Mouse (Mus musculus) neural tube, embryonic 15.5 days (tissue): ENCODE data around the gene Hddc3. TPM values are rescaled to one million over a fixed set of nuclear protein-coding genes. Genes with fewer than 3 reads are reported as not detected.
A peak's percentile ranks its signal among the peaks of the same experiment; 100 is the strongest.

ENCODE experiments used
- ATAC-seq: fragments of 200-750 bp; cut with Nextera tagmentation; 2 replicates; pipeline ENCODE4 v1.8.0; 2017; ENCODE audit warnings: mild to moderate bottlenecking, moderate TSS enrichment, moderate library complexity; ENCODE audit not compliant: low FRiP score
- H3K27ac ChIP-seq: fragments of 300-500 bp; sonication (generic); replicated peaks from 2 replicates; pipeline ENCODE4 v1.5.1; 2015; ENCODE audit warnings: mild to moderate bottlenecking, inconsistent platforms
- H3K27me3 ChIP-seq: fragments of 300-500 bp; sonication (generic); replicated peaks from 2 replicates; pipeline ENCODE4 v1.6.1; 2015; ENCODE audit warnings: inconsistent platforms
- H3K36me3 ChIP-seq: fragments of 300-500 bp; sonication (generic); 2 replicates; pipeline ENCODE4 v1.6.1; 2015; ENCODE audit warnings: inconsistent platforms
- H3K4me1 ChIP-seq: fragments of 300-500 bp; sonication (generic); 2 replicates; pipeline ENCODE4 v1.6.1; 2015; ENCODE audit warnings: inconsistent platforms
- H3K4me2 ChIP-seq: fragments of 300-500 bp; sonication (generic); 2 replicates; pipeline ENCODE4 v1.6.1; 2015; ENCODE audit warnings: inconsistent platforms, mild to moderate bottlenecking, moderate library complexity
- H3K4me3 ChIP-seq: fragments of 300-500 bp; sonication (generic); replicated peaks from 2 replicates; pipeline ENCODE4 v1.5.1; 2015; ENCODE audit warnings: mild to moderate bottlenecking, inconsistent platforms
- H3K9ac ChIP-seq: fragments of 300-500 bp; sonication (generic); replicated peaks from 2 replicates; pipeline ENCODE4 v1.6.1; 2015; ENCODE audit warnings: mild to moderate bottlenecking, inconsistent platforms
- H3K9me3 ChIP-seq: fragments of 300-500 bp; sonication (generic); replicated peaks from 2 replicates; pipeline ENCODE4 v1.6.1; 2016; ENCODE audit warnings: inconsistent platforms
- WGBS: fragments of 180-500 bp; shearing (Covaris S2); methylation state at CpG from one replicate; pipeline ENCODE4 v1.1.7; 2015; ENCODE audit warnings: mixed read lengths; 5-methylcytosine and 5-hydroxymethylcytosine counted together
- polyA plus RNA-seq: library from polyadenylated mRNA; unstranded; fragments of >200 nt; fragmentation: Nextera tagmentation; extraction: Ambion mirVana; gene quantifications from 2 replicates; pipeline ENCODE4 v1.2.1, GENCODE M21; 2015

Hddc3 gene
- polyA plus RNA-seq, 1 experiment from 2014 or later, result 20.7 TPM

DNA sequence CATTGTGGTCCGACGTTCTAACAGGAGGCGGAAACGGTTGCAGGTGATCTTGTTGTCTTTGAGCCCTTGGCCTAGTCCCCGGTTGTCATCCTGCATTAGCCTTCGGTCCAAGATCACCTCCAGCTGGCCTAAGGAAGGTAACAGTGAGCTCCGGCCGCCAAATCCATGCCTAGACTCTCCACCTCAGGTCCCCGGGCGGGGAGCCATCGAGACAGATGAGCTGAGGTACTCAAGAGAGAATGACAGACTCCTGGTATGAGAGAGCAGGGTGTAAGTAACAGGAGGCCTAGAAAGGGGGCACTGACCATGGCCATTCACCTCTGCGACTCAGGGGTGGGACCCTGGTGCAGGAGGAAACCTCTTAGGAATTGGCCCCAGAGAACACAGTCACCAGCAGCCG, 13.4 kb downstream of the Hddc3 start:
- H3K36me3 ChIP-seq, result peaks cover 87% of the 10 kb centered on the region
- no peak overlapping the region for H3K4me3 ChIP-seq
- H3K4me2 ChIP-seq, result no peak overlapping the region
- H3K9ac ChIP-seq, result no peak overlapping the region
- no peaks in the 10 kb centered on the region for H3K27me3 ChIP-seq
- H3K4me1 ChIP-seq, result peaks cover 9% of the 10 kb centered on the region
- 91% methylated on average over 13 of the region's 13 CpGs for WGBS
- H3K9me3 ChIP-seq, result no peaks in the 10 kb centered on the region
- ATAC-seq, result no peak
- H3K27ac ChIP-seq, result peak overlapping the region; percentile 49; the same call in 1 of the 2 replicates

DNA sequence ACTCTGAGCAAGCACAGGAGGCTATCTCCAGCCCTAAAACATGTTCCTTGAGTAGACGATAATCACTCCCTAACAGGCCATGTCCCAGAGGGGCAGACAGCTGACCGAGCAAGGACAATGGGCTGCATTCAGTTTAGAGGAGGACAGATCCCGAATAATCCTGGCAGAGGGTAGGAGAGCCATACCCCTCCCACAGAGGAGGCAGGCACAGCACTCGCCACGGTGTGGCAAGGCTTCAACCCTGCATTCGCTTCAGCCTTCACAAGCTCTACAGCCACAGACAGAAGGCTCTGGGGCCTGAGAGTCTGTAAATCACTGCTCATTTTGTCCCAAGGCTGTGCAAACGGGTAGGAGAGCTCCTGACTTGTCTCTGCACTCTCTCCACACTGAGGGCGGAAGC, 14.3 kb downstream of the Hddc3 start:
- Histone ChIP-seq H3K9ac (no peak overlapping the region), H3K4me1 (peaks cover 9% of the 10 kb centered on the region), H3K36me3 (peaks cover 89% of the 10 kb centered on the region), H3K27ac (peak overlapping the region; percentile 49), H3K27me3 (no peaks in the 10 kb centered on the region), H3K9me3 (no peaks in the 10 kb centered on the region), H3K4me2 (no peak overlapping the region), H3K4me3 (no peak overlapping the region)
- ATAC-seq, result peak; percentile 53; the same call in 1 of the 2 replicates
- WGBS, result 22% methylated on average over 8 of the region's 8 CpGs

DNA sequence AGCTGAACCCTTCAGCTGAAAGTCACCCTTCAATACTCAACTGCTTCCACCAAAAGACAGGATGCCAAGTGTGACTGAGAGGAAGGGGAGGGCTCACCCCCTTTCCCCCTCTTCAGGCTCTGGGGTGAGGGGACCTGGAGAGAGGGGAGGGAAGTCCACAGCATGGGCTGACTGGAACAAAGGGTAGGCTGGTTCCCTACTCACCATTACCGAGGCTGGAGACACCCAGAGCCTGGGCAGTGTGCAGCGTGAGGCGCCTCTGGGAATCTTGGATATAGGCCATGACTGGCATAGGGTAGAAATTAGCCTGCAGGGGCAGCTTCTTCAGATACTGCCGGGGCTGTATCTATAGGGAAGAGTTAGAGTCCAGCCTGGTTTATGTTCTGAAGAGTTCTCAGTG, 15.1 kb downstream of the Hddc3 start:
- no peak for ATAC-seq
- no peak overlapping the region for H3K9ac ChIP-seq
- 0 out of 2 replicates have a peak overlapping the region, but pooled peaks have one; percentile 4 for H3K27ac ChIP-seq
- peaks cover 9% of the 10 kb centered on the region for H3K4me1 ChIP-seq
- H3K27me3 ChIP-seq, result no peaks in the 10 kb centered on the region
- H3K4me3 ChIP-seq, result no peak overlapping the region
- H3K9me3 ChIP-seq, result no peaks in the 10 kb centered on the region
- H3K4me2 ChIP-seq, result no peak overlapping the region
- peaks cover 90% of the 10 kb centered on the region for H3K36me3 ChIP-seq
- 53% methylated on average over 4 of the region's 4 CpGs for WGBS

DNA sequence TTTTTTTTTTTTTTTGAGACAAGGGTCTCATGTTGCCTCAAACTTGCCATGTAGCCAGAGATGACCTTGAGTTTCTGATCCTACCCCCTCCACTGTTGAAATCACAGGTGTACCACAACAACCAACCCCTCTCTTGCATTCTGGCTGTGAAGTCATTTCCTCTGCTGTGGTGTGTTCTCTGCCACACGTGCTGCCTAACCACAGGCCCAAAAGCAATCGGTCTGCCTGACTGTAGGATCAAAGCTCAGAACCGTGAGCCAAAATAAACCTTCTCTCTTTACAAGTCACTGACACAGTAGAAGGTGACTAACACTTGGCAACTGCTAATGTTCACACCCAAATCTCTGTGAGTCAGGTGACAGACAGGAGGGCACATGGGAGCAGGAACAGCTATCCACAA, 17.5 kb downstream of the Hddc3 start:
- WGBS, result 76% methylated on average over 3 of the region's 3 CpGs
- no peak overlapping the region for H3K4me3 ChIP-seq
- H3K4me1 ChIP-seq, result peaks cover 9% of the 10 kb centered on the region
- H3K27ac ChIP-seq, result no peak overlapping the region
- no peak for ATAC-seq
- peaks cover 93% of the 10 kb centered on the region for H3K36me3 ChIP-seq
- no peaks in the 10 kb centered on the region for H3K9me3 ChIP-seq
- no peak overlapping the region for H3K9ac ChIP-seq
- no peak overlapping the region for H3K4me2 ChIP-seq
- H3K27me3 ChIP-seq, result no peaks in the 10 kb centered on the region

DNA sequence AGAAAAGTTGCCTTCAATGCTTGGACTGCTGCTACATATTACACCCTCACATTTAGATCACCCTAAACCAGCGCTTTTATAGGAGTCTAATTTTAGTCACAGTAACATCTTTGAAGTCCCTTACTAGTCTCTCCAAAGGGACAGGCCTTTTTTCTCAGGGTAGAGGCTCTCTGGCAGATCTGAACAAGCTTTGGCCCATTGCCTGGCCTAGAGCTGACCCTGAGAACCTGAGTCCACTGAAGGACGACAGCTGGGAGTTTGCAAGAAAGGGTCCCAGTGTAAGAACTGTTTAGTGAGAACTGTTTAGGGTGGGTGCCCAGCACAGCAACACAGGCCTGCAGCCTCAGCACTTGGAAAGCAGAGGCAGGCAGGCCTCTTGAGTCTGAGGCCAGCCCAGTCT, 22.9 kb downstream of the Hddc3 start:
- peaks cover 74% of the 10 kb centered on the region for H3K36me3 ChIP-seq
- no peak overlapping the region for H3K4me2 ChIP-seq
- WGBS, result 86% methylated on average over 2 of the region's 2 CpGs

GRCm38 (mm10) chr7:80367232-80367631, 24.3 kb downstream of the Hddc3 start:
- WGBS, result 95% methylated on average over 7 of the region's 7 CpGs
- no peak for ATAC-seq
- H3K4me3 ChIP-seq, result no peak overlapping the region
- no peak overlapping the region for H3K9ac ChIP-seq
- H3K4me2 ChIP-seq, result no peak overlapping the region
- H3K27me3 ChIP-seq, result no peaks in the 10 kb centered on the region
- H3K9me3 ChIP-seq, result no peaks in the 10 kb centered on the region
- no peak overlapping the region for H3K27ac ChIP-seq
- peaks cover 25% of the 10 kb centered on the region for H3K4me1 ChIP-seq
- peaks cover 59% of the 10 kb centered on the region for H3K36me3 ChIP-seq

More for the DNA sequence above, 22.9 kb downstream of the Hddc3 start:
- H3K9ac ChIP-seq, result no peak overlapping the region
- no peaks in the 10 kb centered on the region for H3K9me3 ChIP-seq
- H3K4me1 ChIP-seq, result peaks cover 20% of the 10 kb centered on the region
- no peak overlapping the region for H3K27ac ChIP-seq
- H3K4me3 ChIP-seq, result no peak overlapping the region
- ATAC-seq, result no peak
- H3K27me3 ChIP-seq, result no peaks in the 10 kb centered on the region

GRCm38 (mm10) chr7:80368009-80368408, 25.1 kb downstream of the Hddc3 start:
- Histone ChIP-seq H3K4me1 (peaks cover 25% of the 10 kb centered on the region), H3K27me3 (no peaks in the 10 kb centered on the region), H3K4me3 (no peak overlapping the region), H3K9ac (no peak overlapping the region), H3K9me3 (no peaks in the 10 kb centered on the region), H3K36me3 (peaks cover 51% of the 10 kb centered on the region), H3K27ac (no peak overlapping the region), H3K4me2 (no peak overlapping the region)
- 94% methylated on average over 9 of the region's 9 CpGs for WGBS
- no peak for ATAC-seq

- Histone ChIP-seq H3K27me3 (no peaks in the 10 kb centered on the region), H3K36me3 (peaks cover 43% of the 10 kb centered on the region), H3K4me1 (peaks cover 25% of the 10 kb centered on the region), H3K9ac (no peak overlapping the region), H3K9me3 (no peaks in the 10 kb centered on the region), H3K27ac (no peak overlapping the region), H3K4me2 (peak overlapping the region; percentile 68), H3K4me3 (no peak overlapping the region)
- no peak for ATAC-seq
- WGBS, result 87% methylated on average over 20 of the region's 20 CpGs
Measured at GRCm38 (mm10) chr7:80368635-80369421, 25.9 kb downstream of the Hddc3 start.

DNA sequence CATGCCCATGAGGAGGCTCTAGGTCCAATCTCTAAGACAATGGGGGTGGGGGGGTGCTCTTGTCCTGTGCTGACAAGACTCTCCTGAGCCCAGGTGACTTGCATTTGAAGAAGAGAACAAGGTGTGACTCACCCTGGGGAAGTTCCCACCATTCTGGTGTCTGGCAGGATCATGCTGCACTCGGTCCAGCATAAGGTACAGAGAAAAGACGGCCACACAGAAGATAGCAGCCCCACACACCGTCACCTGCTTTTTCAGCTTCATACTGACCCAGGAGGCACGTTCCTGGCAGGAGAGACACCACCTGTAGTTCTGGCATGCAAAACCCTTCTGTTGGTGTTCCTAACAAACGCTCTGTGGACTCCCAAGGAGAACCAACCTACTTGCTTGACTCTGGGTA, 26.6 kb downstream of the Hddc3 start:
- no peak for ATAC-seq
- 71% methylated on average over 5 of the region's 5 CpGs for WGBS
- Histone ChIP-seq H3K9me3 (no peaks in the 10 kb centered on the region), H3K9ac (peak overlapping the region; percentile 95), H3K4me1 (peaks cover 25% of the 10 kb centered on the region), H3K27me3 (no peaks in the 10 kb centered on the region), H3K36me3 (peaks cover 36% of the 10 kb centered on the region), H3K27ac (no peak overlapping the region), H3K4me3 (peak overlapping the region; percentile 89), H3K4me2 (peak overlapping the region; percentile 68)

DNA sequence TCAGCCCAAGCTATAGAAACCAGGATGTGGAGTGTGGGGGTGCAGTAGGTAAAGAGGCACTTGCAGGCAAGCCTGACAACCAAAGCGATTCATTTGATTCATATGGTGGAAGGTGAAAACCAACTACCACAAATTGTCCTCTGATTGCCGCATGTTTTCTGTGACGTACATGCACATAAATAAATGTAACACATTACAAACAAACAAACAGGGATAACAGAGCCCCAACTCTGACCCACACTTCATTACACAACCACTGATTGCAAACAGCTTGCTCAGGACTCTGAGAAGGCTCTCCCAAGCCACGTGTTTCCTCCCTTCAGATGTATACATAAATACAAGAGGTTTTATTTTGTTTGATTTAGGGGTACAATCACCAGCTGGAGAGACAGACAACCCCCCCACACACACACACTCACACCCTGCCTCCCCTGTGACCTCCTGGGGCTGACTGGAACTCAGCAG, 27.1 kb downstream of the Hddc3 start:
- Histone ChIP-seq H3K27ac (peak overlapping the region; percentile 91), H3K36me3 (peaks cover 31% of the 10 kb centered on the region), H3K4me2 (peak overlapping the region; percentile 68), H3K4me1 (peaks cover 25% of the 10 kb centered on the region), H3K9me3 (no peaks in the 10 kb centered on the region), H3K9ac (peak overlapping the region; percentile 95), H3K27me3 (no peaks in the 10 kb centered on the region), H3K4me3 (peak overlapping the region; percentile 89)
- 43% methylated on average over 4 of the region's 4 CpGs for WGBS
- no peak for ATAC-seq

GRCm38 (mm10) chr7:80370649-80371040, 27.7 kb downstream of the Hddc3 start:
- under 1% methylated on average over 31 of the region's 31 CpGs for WGBS
- H3K4me3 ChIP-seq, result peak overlapping the region; percentile 89
- peaks cover 31% of the 10 kb centered on the region for H3K36me3 ChIP-seq
- no peaks in the 10 kb centered on the region for H3K27me3 ChIP-seq
- H3K4me1 ChIP-seq, result peaks cover 25% of the 10 kb centered on the region
- ATAC-seq, result peak; percentile 82
- no peaks in the 10 kb centered on the region for H3K9me3 ChIP-seq
- peak overlapping the region; percentile 95 for H3K9ac ChIP-seq
- H3K4me2 ChIP-seq, result peak overlapping the region; percentile 68
- H3K27ac ChIP-seq, result peak overlapping the region; percentile 91

DNA sequence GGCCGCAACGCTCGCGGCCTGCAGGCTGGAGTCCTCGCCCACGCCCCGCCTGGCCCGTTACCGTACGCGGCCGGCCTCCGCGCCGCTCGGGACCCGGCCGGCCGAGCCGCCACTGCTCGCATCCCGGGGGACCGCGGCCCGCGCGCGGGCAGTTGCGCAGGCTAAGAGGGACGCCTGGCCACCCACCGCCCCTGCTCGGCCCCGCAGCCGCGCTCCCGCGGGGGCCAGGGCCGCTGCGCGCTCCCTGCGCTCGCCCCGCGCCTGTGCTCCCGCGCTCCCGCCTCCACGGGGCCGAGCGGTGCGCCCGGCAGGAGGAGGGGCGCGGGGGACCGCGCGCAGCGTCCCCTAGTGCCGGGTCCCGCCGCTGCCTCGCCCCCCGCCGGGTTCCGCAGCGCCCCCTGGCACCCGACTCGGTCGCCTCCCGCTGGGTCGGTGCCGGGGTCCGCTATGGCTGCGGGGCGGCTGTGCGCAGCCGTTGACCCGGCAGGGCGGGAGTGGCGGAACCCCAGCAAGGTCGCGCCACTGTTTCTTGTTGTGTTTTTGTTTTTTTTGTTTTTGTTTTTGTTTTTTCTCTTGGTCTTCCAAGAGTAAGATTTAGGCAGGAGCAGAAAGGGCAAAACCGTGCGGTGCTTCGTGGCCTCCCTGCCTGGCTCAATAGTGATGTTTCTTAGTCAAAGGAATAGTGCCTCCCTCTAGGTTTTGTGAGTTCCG, 28.3 kb downstream of the Hddc3 start, which contains the start of gene Man2a2:
Gene Man2a2, minus strand, starts transcription at position 335 of the 711 bp plus-strand sequence.
- under 1% methylated on average over 80 of the region's 86 CpGs for WGBS
- peak; percentile 84 for ATAC-seq
- Histone ChIP-seq H3K27ac (peak within 1 kb of the TSS; percentile 91), H3K36me3 (peaks cover 25% of the 10 kb centered on the region), H3K9ac (peak within 1 kb of the TSS; percentile 95), H3K4me2 (peak within 1 kb of the TSS; percentile 68), H3K27me3 (no peaks in the 10 kb centered on the region), H3K4me1 (peaks cover 29% of the 10 kb centered on the region), H3K9me3 (no peaks in the 10 kb centered on the region), H3K4me3 (peak within 1 kb of the TSS; percentile 89)
